Mouse (Mus musculus) heart, embryonic 10.5 days (tissue): Measurements from ENCODE around the gene Zfp160. TPM values are rescaled to one million over a fixed set of nuclear protein-coding genes. Genes with fewer than 3 reads are reported as not detected.
"Not testable (repeated sequence)": the region's sequence is repeated elsewhere in the genome, so short reads cannot be mapped to it uniquely, and the experiment has no call there.

Source experiments
- DNase-seq: peaks from one replicate; pipeline ENCODE4 v3.0.0-alpha.2; 2017; ENCODE audit warnings: low spot score
- H3K27ac ChIP-seq: fragments of 300-500 bp; sonication (generic); 2 replicates; pipeline ENCODE4 v1.5.1; 2016; ENCODE audit warnings: mild to moderate bottlenecking
- H3K27me3 ChIP-seq: fragments of 300-500 bp; sonication (generic); 2 replicates; pipeline ENCODE4 v1.6.1; 2016; ENCODE audit warnings: mild to moderate bottlenecking; ENCODE audit not compliant: poor library complexity, insufficient read depth, severe bottlenecking
- H3K36me3 ChIP-seq: fragments of 300-500 bp; sonication (generic); 2 replicates; pipeline ENCODE4 v1.6.1; 2016; ENCODE audit warnings: mild to moderate bottlenecking, moderate library complexity
- H3K4me1 ChIP-seq: fragments of 300-500 bp; sonication (generic); 2 replicates; pipeline ENCODE4 v1.6.1; 2016; ENCODE audit warnings: mild to moderate bottlenecking
- H3K4me3 ChIP-seq: fragments of 300-500 bp; sonication (generic); 2 replicates; pipeline ENCODE4 v1.5.1; 2016; ENCODE audit warnings: mild to moderate bottlenecking, moderate library complexity
- H3K9me3 ChIP-seq: fragments of 300-500 bp; sonication (generic); 2 replicates; pipeline ENCODE4 v1.6.1; 2016; ENCODE audit warnings: mild to moderate bottlenecking, moderate library complexity
- WGBS: fragments of 180-500 bp; shearing (Covaris S2); methylation state at CpG from one replicate; pipeline ENCODE4 v1.1.7; 2016; 5-methylcytosine and 5-hydroxymethylcytosine counted together
- polyA plus RNA-seq: library from polyadenylated mRNA; unstranded; fragments of >200 nt; fragmentation: Nextera tagmentation; extraction: Ambion mirVana; gene quantifications from 2 replicates; pipeline ENCODE4 v1.2.1, GENCODE M21; 2016

The Zfp160 gene
- polyA plus RNA-seq = 10.1 TPM in 2 replicates

DNA sequence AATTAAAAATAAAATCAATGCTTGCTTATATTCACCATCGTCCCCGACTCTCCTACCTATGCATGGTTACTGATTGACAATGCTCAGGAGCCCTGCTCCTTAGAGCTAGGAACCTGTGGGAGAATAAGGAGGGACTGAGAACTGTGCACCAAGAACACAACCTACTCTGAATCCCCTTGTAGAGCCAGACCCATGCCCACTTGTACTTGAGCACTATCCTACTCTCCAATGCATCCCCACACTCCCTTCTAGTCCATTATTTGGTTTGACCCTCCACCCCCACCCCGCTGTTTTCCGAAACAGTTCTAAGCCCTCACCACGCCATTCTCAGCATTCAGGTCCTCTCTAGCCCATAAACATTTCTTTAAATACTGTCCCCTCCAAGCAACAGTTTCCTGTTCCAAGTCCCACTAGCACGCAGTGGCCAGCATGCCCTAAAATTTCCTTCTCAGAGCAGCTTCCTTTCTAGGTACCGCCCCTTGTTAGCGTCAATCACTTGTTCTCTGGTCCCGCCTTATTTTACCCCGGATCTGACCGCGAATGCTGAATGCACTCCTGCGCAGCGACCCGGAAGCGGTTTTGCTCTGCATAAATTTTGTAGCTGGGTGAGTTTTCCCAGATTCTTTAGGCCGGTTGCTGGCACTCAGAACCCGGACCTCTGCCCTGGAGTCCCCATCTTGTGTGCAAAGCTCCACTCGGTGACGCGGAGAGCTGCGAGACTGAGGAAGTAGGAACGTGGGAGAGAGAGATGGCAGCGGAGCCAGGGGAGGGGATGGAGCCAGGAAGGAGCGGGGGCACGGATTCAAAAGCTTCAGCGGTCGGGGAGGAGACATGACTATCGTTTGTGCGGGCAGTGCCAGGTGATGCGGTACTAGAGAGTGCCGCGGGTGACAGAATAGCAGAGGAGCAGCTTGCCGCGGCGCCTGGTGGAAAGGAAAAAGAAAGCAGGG lies at the start of gene Zfp160:
Gene Zfp160 (plus strand): TSS at position 522 of the 950 bp plus-strand sequence.
- DNase-seq = peak; percentile 93
- peaks cover 9% of the 10 kb centered on the region; the same call in 1 of the 2 replicates for H3K4me1 ChIP-seq
- WGBS = 6% methylated on average over 36 of the region's 36 CpGs
- no peaks in the 10 kb centered on the region for H3K27me3 ChIP-seq
- peaks cover 21% of the 10 kb centered on the region for H3K36me3 ChIP-seq
- peak within 1 kb of the TSS; percentile 92 for H3K27ac ChIP-seq
- no peaks in the 10 kb centered on the region for H3K9me3 ChIP-seq
- H3K4me3 ChIP-seq = peak within 1 kb of the TSS; percentile 85

DNA sequence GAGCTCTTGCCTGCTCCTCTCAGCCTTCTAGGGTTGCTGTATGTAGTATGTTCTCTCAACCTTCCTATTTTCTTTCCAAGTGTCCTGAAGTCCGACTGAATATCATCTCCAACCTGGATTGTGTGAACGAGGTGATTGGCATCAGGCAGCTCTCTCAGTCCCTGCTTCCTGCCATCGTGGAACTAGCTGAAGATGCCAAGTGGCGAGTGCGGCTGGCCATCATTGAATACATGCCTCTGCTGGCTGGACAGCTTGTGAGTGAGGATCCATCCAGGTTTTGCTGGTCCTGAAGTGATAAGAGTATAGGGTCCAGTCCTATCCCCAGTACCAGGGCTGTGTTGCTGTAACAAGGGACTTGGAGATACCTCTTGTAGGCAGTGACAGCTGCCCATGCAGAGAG lies 48.3 kb upstream of the Zfp160 start:
- WGBS = 92% methylated on average over 5 of the region's 5 CpGs
- no peak overlapping the region for H3K4me3 ChIP-seq
- H3K9me3 ChIP-seq = no peaks in the 10 kb centered on the region
- no peaks in the 10 kb centered on the region for H3K4me1 ChIP-seq
- H3K27ac ChIP-seq = no peak overlapping the region
- peaks cover 100% of the 10 kb centered on the region for H3K36me3 ChIP-seq
- no peaks in the 10 kb centered on the region for H3K27me3 ChIP-seq
- DNase-seq = no peak

DNA sequence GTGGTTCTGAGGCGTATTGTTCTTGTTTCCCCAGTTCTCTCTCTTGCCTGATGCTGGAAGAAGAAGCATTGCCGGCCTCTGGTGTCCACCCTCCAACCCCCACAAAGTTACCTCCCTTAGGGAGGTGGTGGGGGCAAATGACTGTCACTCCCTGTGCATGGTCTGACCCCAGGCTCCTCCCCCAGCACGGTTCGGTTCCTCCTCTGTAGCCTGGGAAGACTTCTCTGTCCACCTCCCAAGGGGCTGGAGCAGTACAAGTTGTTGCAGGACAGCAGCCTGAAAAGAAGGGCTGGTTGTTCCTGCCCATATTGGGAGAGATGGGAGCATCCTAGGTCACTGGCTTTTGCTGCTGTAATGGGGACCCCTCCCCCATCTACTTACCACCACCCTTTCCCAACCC lies 43.3 kb upstream of the Zfp160 start:
- Histone ChIP-seq H3K27ac (no peak overlapping the region), H3K36me3 (peaks cover 95% of the 10 kb centered on the region), H3K27me3 (no peaks in the 10 kb centered on the region), H3K4me1 (no peaks in the 10 kb centered on the region), H3K4me3 (no peak overlapping the region), H3K9me3 (no peaks in the 10 kb centered on the region)
- WGBS = 85% methylated on average over 4 of the region's 4 CpGs
- no peak for DNase-seq

DNA sequence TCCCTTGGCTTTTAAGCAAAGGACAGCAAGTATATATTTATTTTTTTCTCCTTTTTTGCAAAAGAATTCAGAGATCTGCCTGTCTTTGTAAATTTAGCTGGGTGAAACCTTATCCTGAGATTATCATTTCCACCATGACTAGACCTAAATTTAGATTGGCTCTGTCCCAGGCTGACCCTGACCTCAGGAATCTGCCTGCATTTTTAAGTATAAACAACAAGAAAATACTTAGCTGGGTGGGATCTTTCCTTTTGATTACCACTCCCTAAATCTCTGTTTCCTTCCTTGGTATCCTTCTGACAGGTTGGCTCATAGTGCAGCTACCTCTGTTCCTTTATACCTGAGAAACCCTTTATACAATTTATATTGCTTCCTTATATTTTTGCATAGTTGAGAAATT lies 42.0 kb upstream of the Zfp160 start:
- Histone ChIP-seq H3K9me3 (no peaks in the 10 kb centered on the region), H3K4me1 (no peaks in the 10 kb centered on the region), H3K27me3 (no peaks in the 10 kb centered on the region), H3K4me3 (no peak overlapping the region), H3K27ac (no peak overlapping the region), H3K36me3 (peaks cover 82% of the 10 kb centered on the region)
- no peak for DNase-seq

DNA sequence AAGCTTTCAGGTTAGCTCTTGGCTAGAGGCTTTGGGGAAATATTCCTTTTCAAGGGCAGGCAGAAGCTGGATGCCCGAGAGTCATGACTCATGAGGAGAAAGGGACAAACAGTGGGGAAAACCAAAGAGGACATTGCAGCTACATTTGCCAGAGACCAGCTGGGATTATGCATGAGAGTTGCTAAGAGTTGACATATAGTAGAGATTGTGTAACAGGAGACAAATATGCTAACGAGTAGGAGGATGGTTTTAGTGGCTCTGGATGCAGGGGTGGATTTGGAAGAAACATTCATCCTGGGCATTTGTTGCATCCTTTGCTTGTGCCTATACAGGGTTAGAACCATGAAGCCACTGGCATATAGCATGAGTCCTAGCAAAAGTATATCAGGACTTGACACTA lies 15.0 kb upstream of the Zfp160 start:
- 61% methylated on average over 2 of the region's 2 CpGs for WGBS
- Histone ChIP-seq H3K27me3 (no peaks in the 10 kb centered on the region), H3K36me3 (no peaks in the 10 kb centered on the region), H3K9me3 (no peaks in the 10 kb centered on the region), H3K27ac (no peak overlapping the region), H3K4me3 (no peak overlapping the region), H3K4me1 (no peaks in the 10 kb centered on the region)
- no peak for DNase-seq

DNA sequence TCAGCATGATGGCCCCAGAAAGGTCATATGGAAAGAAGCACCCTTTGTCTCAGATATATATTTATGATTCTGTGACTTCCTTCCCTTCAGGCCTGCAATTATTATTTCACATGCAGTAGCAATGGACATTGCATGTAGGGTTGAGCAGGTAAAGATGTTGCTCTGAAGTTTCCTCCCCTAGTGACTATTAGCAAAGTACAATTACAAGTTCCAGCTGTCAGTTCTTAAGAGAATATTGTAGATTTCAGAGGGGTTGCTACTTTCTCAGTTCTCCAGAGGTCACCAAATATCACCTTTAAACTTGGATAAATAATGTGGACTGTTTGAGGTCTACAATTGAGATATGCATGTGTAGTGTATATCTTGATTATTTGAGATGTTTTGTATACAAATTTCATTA lies 12.3 kb upstream of the Zfp160 start, which contains the start of gene Vmn1r233:
Gene Vmn1r233 (minus strand): TSS at position 101 of the 400 bp plus-strand sequence.
- Histone ChIP-seq H3K9me3 (no peaks in the 10 kb centered on the region), H3K27ac (no peak within 1 kb of the TSS), H3K4me1 (no peaks in the 10 kb centered on the region), H3K36me3 (no peaks in the 10 kb centered on the region), H3K4me3 (no peak within 1 kb of the TSS), H3K27me3 (no peaks in the 10 kb centered on the region)
- DNase-seq = no peak

DNA sequence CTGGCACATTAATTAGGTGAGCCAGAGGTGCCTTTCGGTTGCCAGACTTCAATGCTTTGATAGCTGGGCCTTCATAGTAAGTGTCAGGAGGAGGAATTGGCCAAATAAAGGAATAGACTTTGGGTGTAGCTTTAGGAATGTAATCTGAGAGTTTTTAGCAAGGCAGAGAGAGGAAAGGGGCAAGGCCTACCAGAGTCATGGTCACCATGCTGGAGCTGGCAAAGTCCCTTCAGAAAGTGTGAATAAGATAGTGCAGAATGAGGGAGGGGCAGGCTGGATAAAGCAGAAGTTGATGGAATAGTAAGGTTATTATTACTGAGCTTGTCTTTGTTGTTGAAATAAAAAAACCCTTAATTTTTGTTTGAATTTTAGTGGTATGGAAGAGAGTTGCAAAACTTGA lies 1.0 kb downstream of the Zfp160 start:
- DNase-seq = no peak
- Histone ChIP-seq H3K36me3 (peaks cover 21% of the 10 kb centered on the region), H3K4me1 (peaks cover 9% of the 10 kb centered on the region; the same call in 1 of the 2 replicates), H3K9me3 (no peaks in the 10 kb centered on the region), H3K27me3 (no peaks in the 10 kb centered on the region), H3K27ac (peak overlapping the region; percentile 92), H3K4me3 (peak overlapping the region; percentile 85)
- 39% methylated on average over 1 of the region's 1 CpGs for WGBS

DNA sequence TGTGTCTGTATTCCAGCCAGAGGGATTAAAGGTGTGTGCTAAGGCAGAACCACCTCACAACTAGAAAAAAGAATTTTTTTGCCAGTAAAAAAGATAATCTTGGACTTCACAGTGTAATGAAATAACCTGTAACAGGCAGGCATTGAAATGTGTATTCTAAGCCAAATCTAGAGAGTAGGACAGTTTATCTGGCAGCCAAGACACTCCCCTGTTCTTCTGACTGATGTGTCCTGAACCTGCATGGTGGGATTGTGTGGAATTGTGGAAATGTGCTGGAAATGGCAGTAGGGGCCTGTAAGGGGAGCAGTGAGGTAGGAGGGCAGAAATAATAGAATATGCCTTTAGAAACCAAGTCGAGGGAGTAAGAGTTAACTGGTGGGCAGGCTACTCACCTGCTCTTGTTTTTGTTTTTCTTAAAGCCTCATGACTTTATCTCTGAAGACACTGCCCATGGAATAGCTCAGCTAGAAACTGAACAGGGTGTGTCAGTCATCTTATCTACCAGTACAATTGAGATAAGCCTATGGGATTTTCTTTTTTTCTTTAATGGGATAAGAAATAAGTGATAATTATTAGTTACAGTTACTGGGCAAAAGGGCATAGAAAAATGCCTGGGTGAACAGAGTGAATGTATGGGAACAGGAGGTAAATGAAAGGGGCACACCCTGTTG lies 9.8 kb downstream of the Zfp160 start:
- WGBS = 79% methylated on average over 1 of the region's 1 CpGs
- H3K27ac ChIP-seq = no peak overlapping the region

DNA sequence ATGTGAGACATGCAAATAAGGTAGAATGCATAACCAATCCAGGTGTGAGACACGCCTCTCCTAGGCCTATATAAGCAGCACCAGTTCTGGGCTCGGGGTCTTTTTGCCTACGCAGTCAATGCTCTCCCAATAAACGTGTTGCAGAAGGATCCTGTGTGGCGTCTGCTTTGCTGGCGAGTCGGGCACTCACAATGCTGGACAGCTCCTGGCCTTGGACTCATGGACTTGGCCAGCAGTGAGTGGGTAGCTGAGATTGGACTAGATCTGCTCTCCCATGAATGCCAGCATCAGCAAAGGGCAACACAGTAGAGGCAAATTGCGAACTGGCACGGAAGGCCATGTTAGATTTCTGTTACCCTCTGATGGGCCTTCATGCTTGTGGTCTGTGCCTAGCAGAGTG lies 39.3 kb downstream of the Zfp160 start:
- not testable (repeated sequence) for H3K9me3 ChIP-seq, H3K4me3 ChIP-seq, H3K27ac ChIP-seq, H3K27me3 ChIP-seq, H3K4me1 ChIP-seq, DNase-seq, H3K36me3 ChIP-seq
- WGBS = 88% methylated on average over 9 of the region's 9 CpGs

More for the DNA sequence above, 9.8 kb downstream of the Zfp160 start:
- Histone ChIP-seq H3K4me3 (no peak overlapping the region), H3K36me3 (peaks cover 74% of the 10 kb centered on the region), H3K27me3 (no peaks in the 10 kb centered on the region), H3K9me3 (no peaks in the 10 kb centered on the region), H3K4me1 (no peaks in the 10 kb centered on the region)
- no peak for DNase-seq

DNA sequence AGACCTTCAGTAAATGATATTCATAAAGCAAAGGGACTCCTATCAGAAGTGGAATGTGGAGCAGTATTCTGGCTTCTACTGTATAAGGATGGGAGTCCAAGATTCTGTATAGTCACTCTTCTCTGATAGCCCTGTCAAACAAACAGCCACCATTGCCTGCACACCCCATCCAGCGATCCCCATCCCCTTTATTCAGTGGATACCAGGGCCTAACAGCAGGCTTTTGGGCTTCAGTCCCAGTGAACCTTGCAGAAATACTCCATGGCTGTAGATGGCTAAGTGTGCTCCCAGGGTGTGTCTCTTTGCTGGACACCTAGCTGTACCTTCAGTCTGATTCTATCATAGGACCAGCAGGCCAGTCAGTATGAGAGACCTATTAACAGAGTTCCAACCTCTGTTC lies 42.2 kb downstream of the Zfp160 start:
- no peaks in the 10 kb centered on the region for H3K9me3 ChIP-seq

DNA sequence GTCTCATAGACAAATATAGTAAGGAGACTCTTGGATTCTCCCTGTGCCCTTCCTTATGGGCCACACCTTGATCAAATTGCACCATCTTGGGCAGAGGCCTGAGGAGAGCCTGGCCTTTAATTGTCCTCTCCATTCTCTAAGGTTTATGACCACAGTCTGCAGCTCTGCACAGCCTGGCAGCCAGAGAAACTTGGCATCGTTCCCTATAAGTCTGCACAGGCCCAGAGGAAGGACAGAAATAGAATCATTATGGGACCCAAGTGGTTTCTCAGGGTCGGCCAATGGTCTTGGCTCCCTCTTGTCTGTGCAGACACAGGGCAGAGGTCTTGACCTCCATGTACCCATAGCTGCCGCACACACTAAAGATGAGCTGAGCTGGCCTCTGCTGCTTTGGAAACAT lies 42.6 kb downstream of the Zfp160 start:
- H3K36me3 ChIP-seq, DNase-seq, H3K4me1 ChIP-seq, H3K4me3 ChIP-seq, H3K9me3 ChIP-seq, H3K27me3 ChIP-seq, H3K27ac ChIP-seq: not testable (repeated sequence)
- WGBS = no CpG with 5 or more reads among the region's 3 CpGs

More for the DNA sequence above, 42.2 kb downstream of the Zfp160 start:
- DNase-seq = peak; percentile 64
- no peaks in the 10 kb centered on the region for H3K27me3 ChIP-seq
- H3K4me3 ChIP-seq = no peak overlapping the region
- no peaks in the 10 kb centered on the region for H3K36me3 ChIP-seq
- H3K27ac ChIP-seq = no peak overlapping the region
- WGBS = 83% methylated on average over 1 of the region's 1 CpGs
- no peaks in the 10 kb centered on the region for H3K4me1 ChIP-seq

DNA sequence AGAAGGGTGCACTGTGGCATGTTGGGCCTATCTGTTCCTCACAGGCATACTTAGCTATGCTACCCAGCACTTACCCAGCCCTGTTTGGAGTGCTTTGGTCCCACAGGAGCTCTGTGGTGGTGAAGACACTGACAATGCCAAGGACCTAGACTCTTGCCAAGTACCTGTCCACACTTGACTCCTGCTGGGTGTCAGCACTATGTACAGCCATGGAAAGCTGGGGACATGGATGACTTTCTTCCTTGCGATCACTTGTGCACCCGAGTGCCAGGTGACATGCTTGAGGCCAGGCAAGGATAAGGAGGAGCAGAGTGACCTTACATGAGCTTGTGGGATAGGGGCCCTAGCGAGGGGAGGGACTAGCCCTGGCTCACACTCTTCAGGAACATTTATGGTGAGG lies 43.2 kb downstream of the Zfp160 start:
- peak; percentile 61 for DNase-seq
- not testable (repeated sequence) for H3K27me3 ChIP-seq, H3K9me3 ChIP-seq, H3K27ac ChIP-seq, H3K4me3 ChIP-seq, H3K36me3 ChIP-seq, H3K4me1 ChIP-seq
- WGBS = 72% methylated on average over 3 of the region's 3 CpGs

DNA sequence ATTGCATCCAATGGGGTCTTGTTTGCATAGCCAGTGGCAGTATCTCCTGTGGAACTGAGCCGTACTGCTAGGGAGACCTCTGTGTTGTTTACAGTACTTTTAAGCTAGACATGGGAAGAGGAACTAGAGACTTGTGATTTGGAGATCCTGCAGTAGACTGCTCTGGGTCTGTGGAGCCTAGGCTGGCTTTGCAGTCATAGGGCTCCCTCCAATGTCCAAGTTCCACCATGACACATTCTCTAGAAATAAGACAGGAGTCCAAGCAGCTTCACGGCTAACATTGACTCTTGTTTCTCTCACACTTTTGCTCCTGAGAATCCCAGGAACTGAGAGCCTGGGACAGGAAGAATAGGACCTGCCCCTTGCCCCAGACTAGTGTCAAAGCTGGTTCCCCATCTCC lies 44.6 kb downstream of the Zfp160 start:
- no peaks in the 10 kb centered on the region for H3K27me3 ChIP-seq
- no peak overlapping the region for H3K27ac ChIP-seq
- H3K4me1 ChIP-seq = no peaks in the 10 kb centered on the region
- 79% methylated on average over 2 of the region's 2 CpGs for WGBS
- H3K9me3 ChIP-seq = no peaks in the 10 kb centered on the region
- H3K36me3 ChIP-seq = no peaks in the 10 kb centered on the region
- DNase-seq = peak; percentile 61
- H3K4me3 ChIP-seq = no peak overlapping the region
